Mouse (Mus musculus) granulocyte monocyte progenitor cell, adult 5-6 weeks (primary cell): Measurements from ENCODE around the gene Ankrd13c. TPM values are rescaled to one million over a fixed set of nuclear protein-coding genes. Genes with fewer than 3 reads are reported as not detected.

Experiments used
- ATAC-seq: replicated peaks from 2 replicates; pipeline ENCODE4 v1.8.0; 2016; ENCODE audit warnings: mild to moderate bottlenecking, moderate TSS enrichment, inconsistent platforms; ENCODE audit not compliant: poor library complexity, severe bottlenecking
- total RNA-seq, 2 experiments: library from RNA; stranded (forward) in 1 of 2; stranded (reverse) in 1 of 2; fragments of 200-712, 200-1000 nt in 1 of 2; fragments of >200 nt in 1 of 2; fragmentation: Nextera tagmentation in 1 of 2; gene quantifications; 2 replicates each; pipeline ENCODE4 v1.2.3; 2014 to 2017

Gene Ankrd13c
- total RNA-seq, 2 experiments from 2014 or later: 27.0 to 39.8 TPM

- ATAC-seq: peak; percentile 22
Measured at GRCm38 (mm10) chr3:157947383-157948280, 593 bp downstream of the Ankrd13c start.

- ATAC-seq: no peak
Measured at GRCm38 (mm10) chr3:157952716-157953115, 5.7 kb downstream of the Ankrd13c start.

- no peak for ATAC-seq
Measured at GRCm38 (mm10) chr3:157955466-157955865, 8.4 kb downstream of the Ankrd13c start.

GRCm38 (mm10) chr3:157956201-157956600 is 9.2 kb downstream of the Ankrd13c start:
- ATAC-seq: no peak

- peak; percentile 80 for ATAC-seq
Measured at GRCm38 (mm10) chr3:157957320-157957719, 10.3 kb downstream of the Ankrd13c start.

- no peak for ATAC-seq
Measured at GRCm38 (mm10) chr3:157971151-157971550, 24.1 kb downstream of the Ankrd13c start.

GRCm38 (mm10) chr3:157973236-157973635 is 26.2 kb downstream of the Ankrd13c start:
- no peak for ATAC-seq

GRCm38 (mm10) chr3:157979619-157980018 is 32.6 kb downstream of the Ankrd13c start:
- ATAC-seq: no peak

- no peak for ATAC-seq
Measured at GRCm38 (mm10) chr3:157993322-157993721, 46.3 kb downstream of the Ankrd13c start.

- no peak for ATAC-seq
Measured at GRCm38 (mm10) chr3:157995726-157996125, 48.7 kb downstream of the Ankrd13c start.

GRCm38 (mm10) chr3:157998742-157999369 is 51.8 kb downstream of the Ankrd13c start:
- ATAC-seq: peak; percentile 90

- ATAC-seq: no peak
Measured at GRCm38 (mm10) chr3:158008647-158009046, 61.6 kb downstream of the Ankrd13c start.

- no peak for ATAC-seq
Measured at GRCm38 (mm10) chr3:158009762-158010320, 62.8 kb downstream of the Ankrd13c start.

- peak; percentile 65 for ATAC-seq
Measured at GRCm38 (mm10) chr3:158031371-158031925, 84.4 kb downstream of the Ankrd13c start.

GRCm38 (mm10) chr3:158032106-158032505 is 85.1 kb downstream of the Ankrd13c start:
- ATAC-seq: peak; percentile 18

- ATAC-seq: no peak
Measured at GRCm38 (mm10) chr3:158035866-158036265, 88.8 kb downstream of the Ankrd13c start.

GRCm38 (mm10) chr3:158036329-158036988 is 89.4 kb downstream of the Ankrd13c start, which contains the start of the genes Srsf11 and Lrrc40:
Srsf11 (minus strand) TSS chr3:158036639.
Lrrc40 (plus strand) TSS chr3:158036662.
- ATAC-seq: peak; percentile 85

GRCm38 (mm10) chr3:158038106-158038505 is 91.1 kb downstream of the Ankrd13c start:
- ATAC-seq: no peak

- ATAC-seq: no peak
Measured at GRCm38 (mm10) chr3:158040755-158041154, 93.7 kb downstream of the Ankrd13c start.

GRCm38 (mm10) chr3:158049508-158049907 is 102.5 kb downstream of the Ankrd13c start:
- no peak for ATAC-seq
